Mouse (Mus musculus): ENCODE results near the gene Ppp1r14b. TPM values are rescaled to one million over a fixed set of nuclear protein-coding genes. Genes with fewer than 3 reads are reported as not detected.

The Ppp1r14b gene
- polyA plus RNA-seq, 1 experiment from 2014 or later, result 132 TPM

DNA sequence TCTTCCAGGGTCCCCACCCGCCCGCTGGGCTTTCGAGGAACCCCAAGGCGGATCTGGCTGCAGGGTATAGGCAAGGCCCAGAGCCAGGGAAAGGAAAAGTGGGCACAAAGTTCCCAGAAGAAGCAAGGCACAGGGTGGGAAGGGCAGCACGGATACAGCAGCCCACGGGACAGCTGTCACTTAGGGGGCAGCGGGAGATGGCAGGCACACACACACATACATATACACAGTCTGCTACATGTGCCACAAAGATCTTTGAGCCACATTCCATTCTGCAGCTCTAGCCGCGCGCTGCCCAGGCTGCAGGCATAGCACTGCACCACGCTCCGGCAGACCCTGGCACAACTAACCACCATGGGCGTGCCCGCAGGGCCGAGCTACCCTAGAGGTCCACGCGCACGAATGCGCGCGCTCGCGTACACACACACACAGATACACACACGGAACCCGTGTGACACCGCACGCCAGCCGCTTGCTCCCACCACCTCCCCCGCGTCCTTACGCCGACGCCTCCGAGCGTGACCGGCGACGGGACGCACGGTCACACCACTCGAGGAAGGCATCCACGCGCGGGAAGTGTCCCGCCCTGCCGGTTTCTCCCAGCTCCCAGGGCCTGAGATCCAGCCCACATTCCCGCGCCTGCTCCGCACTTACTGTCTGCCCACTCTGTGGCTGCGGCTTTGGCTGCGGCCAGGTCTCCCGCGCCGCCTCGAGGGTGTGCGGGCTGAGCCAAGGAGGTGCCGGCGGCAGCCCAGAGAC lies 41.2 kb upstream of the Ppp1r14b start:
- peak overlapping the region; percentile 47 for H3K4me3 ChIP-seq (replicated peaks; ENCODE audit: low read length)
- H3K4me2 ChIP-seq (ENCODE audit: low read length), result peak overlapping the region; percentile 65
- H3K9ac ChIP-seq (replicated peaks; ENCODE audit: low read depth, low read length), result peak overlapping the region; percentile 60
- peaks cover 59% of the 10 kb centered on the region for H3K27me3 ChIP-seq (replicated peaks; ENCODE audit: control insufficient read depth, insufficient read depth, low read length)
- 1% methylated on average over 57 of the region's 58 CpGs for WGBS
- H3K36me3 ChIP-seq (ENCODE audit: control insufficient read depth, insufficient read depth), result no peaks in the 10 kb centered on the region
- no peaks in the 10 kb centered on the region for H3K9me3 ChIP-seq (ENCODE audit: control insufficient read depth, low read length)
- H3K4me1 ChIP-seq (replicated peaks; ENCODE audit: control insufficient read depth, insufficient read depth, low read length), result peaks cover 14% of the 10 kb centered on the region
- ATAC-seq, result peak; percentile 51
- H3K27ac ChIP-seq (ENCODE audit: low read length), result no peak overlapping the region

DNA sequence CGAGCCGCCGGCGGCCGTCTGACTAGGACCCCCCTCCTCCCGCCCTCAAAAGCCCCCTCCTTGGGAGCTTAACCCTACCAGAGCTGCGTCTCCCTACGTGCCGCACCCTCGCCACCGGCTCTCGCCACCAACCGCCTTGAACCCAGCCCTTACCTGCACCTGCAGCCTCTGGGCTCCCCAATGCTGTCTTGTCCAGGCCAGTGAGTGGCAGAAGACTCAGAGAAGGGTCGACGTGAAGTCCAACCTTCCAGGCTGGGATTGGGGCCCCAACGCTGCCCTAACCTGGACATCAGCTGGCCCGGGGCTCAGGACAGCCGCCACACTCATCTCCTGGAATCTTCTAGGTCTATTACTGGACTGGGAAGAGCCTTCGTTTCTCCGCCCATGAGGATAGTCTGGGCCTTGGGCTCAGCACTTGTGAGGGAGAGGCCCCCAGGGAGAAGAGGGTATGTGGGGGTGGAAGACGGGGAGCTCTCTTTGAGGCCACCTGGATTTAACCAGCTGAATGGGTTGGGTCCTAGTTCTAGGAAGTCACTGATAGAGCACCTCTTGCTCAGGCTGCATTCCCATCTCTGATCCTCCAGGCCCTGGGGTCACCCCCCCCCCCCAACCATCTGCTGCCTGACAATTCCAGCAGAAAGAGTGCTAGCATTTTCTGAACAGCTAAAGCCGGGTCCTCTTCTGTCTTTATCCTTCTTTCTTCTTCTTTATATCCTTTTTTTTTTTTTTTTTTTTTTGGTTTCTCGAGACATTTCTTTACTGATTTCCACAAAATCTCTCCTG lies 40.4 kb upstream of the Ppp1r14b start, which contains the start of gene Kcnk4:
Gene Kcnk4, minus strand, starts transcription at position 321 of the 783 bp plus-strand sequence.
- H3K27ac ChIP-seq (ENCODE audit: low read length), result no peak within 1 kb of the TSS
- peak within 1 kb of the TSS; percentile 65 for H3K4me2 ChIP-seq (ENCODE audit: low read length)
- no peak for ATAC-seq
- H3K9ac ChIP-seq (replicated peaks; ENCODE audit: low read depth, low read length), result peak within 1 kb of the TSS; percentile 60
- peaks cover 22% of the 10 kb centered on the region for H3K4me1 ChIP-seq (replicated peaks; ENCODE audit: control insufficient read depth, insufficient read depth, low read length)
- peaks cover 56% of the 10 kb centered on the region for H3K27me3 ChIP-seq (replicated peaks; ENCODE audit: control insufficient read depth, insufficient read depth, low read length)
- H3K4me3 ChIP-seq (replicated peaks; ENCODE audit: low read length), result peak within 1 kb of the TSS; percentile 47
- no peaks in the 10 kb centered on the region for H3K36me3 ChIP-seq (ENCODE audit: control insufficient read depth, insufficient read depth)
- WGBS, result 8% methylated on average over 23 of the region's 23 CpGs
- H3K9me3 ChIP-seq (ENCODE audit: control insufficient read depth, low read length), result no peaks in the 10 kb centered on the region

GRCm38 (mm10) chr19:6936299-6936698 lies 38.5 kb upstream of the Ppp1r14b start:
- Histone ChIP-seq H3K9ac (replicated peaks; ENCODE audit: low read depth, low read length) (no peak overlapping the region), H3K4me1 (replicated peaks; ENCODE audit: control insufficient read depth, insufficient read depth, low read length) (peaks cover 39% of the 10 kb centered on the region), H3K27ac (ENCODE audit: low read length) (no peak overlapping the region), H3K27me3 (replicated peaks; ENCODE audit: control insufficient read depth, insufficient read depth, low read length) (peaks cover 46% of the 10 kb centered on the region), H3K9me3 (ENCODE audit: control insufficient read depth, low read length) (no peaks in the 10 kb centered on the region), H3K4me2 (ENCODE audit: low read length) (no peak overlapping the region), H3K4me3 (replicated peaks; ENCODE audit: low read length) (no peak overlapping the region), H3K36me3 (ENCODE audit: control insufficient read depth, insufficient read depth) (no peaks in the 10 kb centered on the region)
- WGBS, result 23% methylated on average over 3 of the region's 3 CpGs
- no peak for ATAC-seq

- peaks cover 34% of the 10 kb centered on the region for H3K27me3 ChIP-seq (replicated peaks; ENCODE audit: control insufficient read depth, insufficient read depth, low read length)
- peaks cover 42% of the 10 kb centered on the region for H3K4me1 ChIP-seq (replicated peaks; ENCODE audit: control insufficient read depth, insufficient read depth, low read length)
- no peaks in the 10 kb centered on the region for H3K36me3 ChIP-seq (ENCODE audit: control insufficient read depth, insufficient read depth)
- no peaks in the 10 kb centered on the region for H3K9me3 ChIP-seq (ENCODE audit: control insufficient read depth, low read length)
- H3K4me3 ChIP-seq (replicated peaks; ENCODE audit: low read length), result no peak overlapping the region
- WGBS, result 74% methylated on average over 16 of the region's 16 CpGs
- ATAC-seq, result no peak
- H3K27ac ChIP-seq (ENCODE audit: low read length), result no peak overlapping the region
- no peak overlapping the region for H3K9ac ChIP-seq (replicated peaks; ENCODE audit: low read depth, low read length)
- H3K4me2 ChIP-seq (ENCODE audit: low read length), result no peak overlapping the region
Measured at GRCm38 (mm10) chr19:6937541-6938465, 37.0 kb upstream of the Ppp1r14b start.

DNA sequence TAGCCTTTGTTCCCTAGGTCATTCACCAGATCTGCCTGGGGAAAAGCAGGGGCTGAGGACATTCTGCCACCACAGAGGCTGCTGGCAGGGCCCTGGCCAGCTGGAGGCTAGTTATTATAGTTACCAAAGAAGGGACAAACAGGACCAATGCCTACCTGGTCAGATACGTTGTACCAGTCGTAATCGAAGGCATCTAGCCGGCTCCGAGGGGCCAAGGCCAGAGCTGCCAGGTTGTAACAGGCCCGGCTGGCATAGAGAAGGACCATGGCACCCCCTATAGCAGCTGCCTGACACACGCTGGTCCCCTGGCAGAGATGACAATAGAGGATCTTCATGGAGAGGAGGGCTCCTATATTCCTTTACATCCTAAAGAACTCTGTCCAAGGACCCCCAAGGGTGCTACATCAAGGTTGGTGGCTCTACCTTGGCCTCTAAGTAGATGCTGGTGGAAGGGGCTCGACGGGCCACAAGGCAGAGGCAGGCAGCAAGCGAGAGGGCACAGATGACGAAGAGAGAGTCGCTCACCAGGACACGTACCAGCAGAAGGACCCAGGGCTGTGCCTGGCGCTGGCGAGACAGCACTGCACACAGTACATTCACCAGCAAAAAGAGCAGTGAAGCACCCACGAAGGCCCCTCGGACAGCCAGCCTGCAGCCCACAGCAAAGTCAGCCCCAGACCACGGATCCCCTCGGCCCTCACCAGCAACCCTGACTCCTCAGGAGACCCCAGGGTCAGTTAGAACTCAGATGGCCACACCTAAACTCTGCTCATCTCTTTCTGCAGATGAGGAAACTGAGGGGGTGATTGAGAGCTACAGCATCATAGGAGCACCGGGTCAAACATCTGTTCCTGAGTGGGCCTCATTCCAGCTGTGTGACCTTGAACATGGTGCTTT lies 35.4 kb upstream of the Ppp1r14b start:
- Histone ChIP-seq H3K9me3 (ENCODE audit: control insufficient read depth, low read length) (no peaks in the 10 kb centered on the region), H3K9ac (replicated peaks; ENCODE audit: low read depth, low read length) (no peak overlapping the region), H3K4me3 (replicated peaks; ENCODE audit: low read length) (no peak overlapping the region), H3K4me2 (ENCODE audit: low read length) (peak overlapping the region; percentile 99), H3K27ac (ENCODE audit: low read length) (no peak overlapping the region), H3K4me1 (replicated peaks; ENCODE audit: control insufficient read depth, insufficient read depth, low read length) (peaks cover 34% of the 10 kb centered on the region), H3K36me3 (ENCODE audit: control insufficient read depth, insufficient read depth) (no peaks in the 10 kb centered on the region), H3K27me3 (replicated peaks; ENCODE audit: control insufficient read depth, insufficient read depth, low read length) (peaks cover 19% of the 10 kb centered on the region)
- WGBS, result 87% methylated on average over 20 of the region's 20 CpGs
- no peak for ATAC-seq

- ATAC-seq, result peak; percentile 2; the same call in 1 of the 2 replicates
- Histone ChIP-seq H3K4me3 (replicated peaks; ENCODE audit: low read length) (peak overlapping the region; percentile 98), H3K36me3 (ENCODE audit: control insufficient read depth, insufficient read depth) (no peaks in the 10 kb centered on the region), H3K27me3 (replicated peaks; ENCODE audit: control insufficient read depth, insufficient read depth, low read length) (peaks cover 7% of the 10 kb centered on the region), H3K27ac (ENCODE audit: low read length) (no peak overlapping the region; the same call in 1 of the 2 replicates), H3K4me2 (ENCODE audit: low read length) (peak overlapping the region; percentile 99), H3K9me3 (ENCODE audit: control insufficient read depth, low read length) (no peaks in the 10 kb centered on the region), H3K4me1 (replicated peaks; ENCODE audit: control insufficient read depth, insufficient read depth, low read length) (peaks cover 34% of the 10 kb centered on the region), H3K9ac (replicated peaks; ENCODE audit: low read depth, low read length) (peak overlapping the region; percentile 99)
- 18% methylated on average over 29 of the region's 29 CpGs for WGBS
Measured at GRCm38 (mm10) chr19:6940396-6941351, 34.1 kb upstream of the Ppp1r14b start.

DNA sequence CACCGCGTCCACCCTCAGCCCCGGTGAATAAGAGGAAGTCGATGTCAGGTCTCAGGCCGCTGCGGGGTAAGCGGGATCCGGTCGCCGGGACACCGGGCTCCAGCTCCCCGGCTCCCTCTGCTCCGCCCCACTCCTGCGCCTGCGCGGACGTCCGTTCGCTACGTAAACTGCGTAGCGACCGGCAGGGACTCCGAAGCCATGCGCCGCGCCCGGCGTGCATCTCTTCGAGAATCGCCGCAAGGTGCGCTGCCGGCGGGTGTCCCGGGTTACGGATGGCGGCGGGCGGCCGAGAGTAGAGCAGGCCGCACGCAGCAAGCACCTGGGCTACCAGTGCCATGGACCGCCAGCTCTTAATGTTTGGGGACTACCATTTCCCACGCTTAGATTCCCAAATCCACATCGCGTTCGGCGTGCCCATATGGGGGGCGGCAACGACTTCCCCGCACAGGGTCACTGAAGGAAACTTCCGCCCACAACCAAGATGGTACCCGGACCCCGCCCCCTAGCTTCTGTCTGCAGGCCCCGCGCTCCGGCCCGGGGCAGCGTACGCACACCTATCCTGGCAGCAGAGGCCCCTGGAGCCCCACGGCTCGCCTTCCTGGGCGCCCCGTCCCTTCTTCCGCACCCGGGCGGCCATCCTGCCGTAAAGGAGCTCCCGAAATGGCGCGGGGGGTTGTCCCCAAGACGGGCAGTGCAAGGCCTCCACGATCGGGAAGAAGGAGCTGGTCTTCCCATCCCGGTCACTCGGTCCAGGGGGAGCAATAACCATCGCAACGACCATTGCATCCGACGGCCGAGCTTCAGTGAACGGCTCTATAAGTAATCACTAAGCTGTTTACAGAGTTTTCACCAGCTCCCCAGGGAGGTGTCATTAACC lies 33.2 kb upstream of the Ppp1r14b start, which contains the start of gene Bad:
Gene Bad, plus strand, starts transcription at position 490 of the 877 bp plus-strand sequence.
- Histone ChIP-seq H3K4me2 (ENCODE audit: low read length) (peak within 1 kb of the TSS; percentile 99), H3K4me3 (replicated peaks; ENCODE audit: low read length) (peak within 1 kb of the TSS; percentile 98), H3K4me1 (replicated peaks; ENCODE audit: control insufficient read depth, insufficient read depth, low read length) (peaks cover 34% of the 10 kb centered on the region), H3K9ac (replicated peaks; ENCODE audit: low read depth, low read length) (peak within 1 kb of the TSS; percentile 99), H3K27ac (ENCODE audit: low read length) (peak within 1 kb of the TSS; percentile 97), H3K36me3 (ENCODE audit: control insufficient read depth, insufficient read depth) (peaks cover 2% of the 10 kb centered on the region; the same call in 1 of the 2 replicates), H3K9me3 (ENCODE audit: control insufficient read depth, low read length) (no peaks in the 10 kb centered on the region), H3K27me3 (replicated peaks; ENCODE audit: control insufficient read depth, insufficient read depth, low read length) (no peaks in the 10 kb centered on the region)
- ATAC-seq, result peak; percentile 84
- WGBS, result under 1% methylated on average over 83 of the region's 83 CpGs

Measured in forebrain, embryonic 16.5 days (tissue).